Mouse (Mus musculus) neural tube, embryonic 11.5 days (tissue): ENCODE data around the gene Vsir. TPM values are rescaled to one million over a fixed set of nuclear protein-coding genes. Genes with fewer than 3 reads are reported as not detected.

Experiments used
- ATAC-seq: fragments of 200-750 bp; cut with Nextera tagmentation; 2 replicates; pipeline ENCODE4 v1.8.0; 2017; ENCODE audit warnings: moderate number of reproducible peaks, mild to moderate bottlenecking, moderate TSS enrichment, moderate library complexity; ENCODE audit not compliant: insufficient read depth, low FRiP score, low TSS enrichment
- DNase-seq: peaks from one replicate; pipeline ENCODE4 v3.0.0-alpha.2; 2015; ENCODE audit warnings: low spot score
- H3K27ac ChIP-seq: fragments of 300-500 bp; sonication (generic); 2 replicates; pipeline ENCODE4 v1.5.1; 2014; ENCODE audit warnings: low read depth, mild to moderate bottlenecking, low read length
- H3K27me3 ChIP-seq: fragments of 300-500 bp; sonication (generic); 2 replicates; pipeline ENCODE4 v1.6.1; 2014; ENCODE audit warnings: mild to moderate bottlenecking, low read length, mixed read lengths; ENCODE audit not compliant: control insufficient read depth, insufficient read depth
- H3K36me3 ChIP-seq: fragments of 300-500 bp; sonication (generic); 2 replicates; pipeline ENCODE4 v1.6.1; 2014; ENCODE audit warnings: mild to moderate bottlenecking, low read length, moderate library complexity, mixed read lengths; ENCODE audit not compliant: control insufficient read depth, insufficient read depth
- H3K4me1 ChIP-seq: fragments of 300-500 bp; sonication (generic); 2 replicates; pipeline ENCODE4 v1.6.1; 2014; ENCODE audit warnings: low read length, mixed read lengths; ENCODE audit not compliant: control insufficient read depth, insufficient read depth
- H3K4me2 ChIP-seq: fragments of 300-500 bp; sonication (generic); 2 replicates; pipeline ENCODE4 v1.6.1; 2014; ENCODE audit warnings: low read depth, mild to moderate bottlenecking, moderate library complexity
- H3K4me3 ChIP-seq: fragments of 300-500 bp; sonication (generic); 2 replicates; pipeline ENCODE4 v1.5.1; 2014; ENCODE audit warnings: low read depth, low read length
- H3K9ac ChIP-seq: fragments of 300-500 bp; sonication (generic); 2 replicates; pipeline ENCODE4 v1.6.1; 2014; ENCODE audit warnings: mild to moderate bottlenecking, low read length
- H3K9me3 ChIP-seq: fragments of 300-500 bp; sonication (generic); 2 replicates; pipeline ENCODE4 v1.6.1; 2016; ENCODE audit warnings: low read length; ENCODE audit not compliant: control insufficient read depth
- WGBS: fragments of 180-500 bp; shearing (Covaris S2); extraction: QIAGEN DNeasy Blood & Tissue Kit; methylation state at CpG from one replicate; pipeline ENCODE4 v1.1.7; 2014; 5-methylcytosine and 5-hydroxymethylcytosine counted together
- polyA plus RNA-seq: library from polyadenylated mRNA; unstranded; fragments of >200 nt; fragmentation: Nextera tagmentation; extraction: Ambion mirVana; gene quantifications from 2 replicates; pipeline ENCODE4 v1.2.1, GENCODE M21; 2014

Vsir gene
- polyA plus RNA-seq, 1 experiment from 2014 or later = 1.6 TPM

DNA sequence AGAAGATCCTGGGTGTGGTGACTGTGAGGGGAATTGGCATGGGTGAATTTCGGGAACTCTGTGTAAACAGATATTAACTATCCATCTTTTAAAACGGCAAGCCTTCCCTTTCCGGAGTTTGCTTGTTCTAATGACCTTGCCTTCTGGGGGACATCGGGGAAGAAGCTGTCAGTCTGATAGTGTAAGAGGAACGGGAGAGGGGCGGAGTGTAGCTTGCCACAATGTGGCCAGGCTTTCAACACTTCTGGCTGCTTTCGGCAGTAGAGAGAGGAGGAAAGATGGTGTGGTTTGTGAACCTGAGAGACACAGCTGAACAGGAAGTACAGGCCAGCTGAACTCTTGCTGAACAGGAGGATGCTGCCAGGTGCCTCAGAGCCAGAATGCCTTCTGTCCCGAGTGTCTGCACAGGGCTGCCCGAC, 42.8 kb downstream of the Vsir start:
- ATAC-seq (no peak), DNase-seq (no peak)
- WGBS = 57% methylated on average over 9 of the region's 9 CpGs

DNA sequence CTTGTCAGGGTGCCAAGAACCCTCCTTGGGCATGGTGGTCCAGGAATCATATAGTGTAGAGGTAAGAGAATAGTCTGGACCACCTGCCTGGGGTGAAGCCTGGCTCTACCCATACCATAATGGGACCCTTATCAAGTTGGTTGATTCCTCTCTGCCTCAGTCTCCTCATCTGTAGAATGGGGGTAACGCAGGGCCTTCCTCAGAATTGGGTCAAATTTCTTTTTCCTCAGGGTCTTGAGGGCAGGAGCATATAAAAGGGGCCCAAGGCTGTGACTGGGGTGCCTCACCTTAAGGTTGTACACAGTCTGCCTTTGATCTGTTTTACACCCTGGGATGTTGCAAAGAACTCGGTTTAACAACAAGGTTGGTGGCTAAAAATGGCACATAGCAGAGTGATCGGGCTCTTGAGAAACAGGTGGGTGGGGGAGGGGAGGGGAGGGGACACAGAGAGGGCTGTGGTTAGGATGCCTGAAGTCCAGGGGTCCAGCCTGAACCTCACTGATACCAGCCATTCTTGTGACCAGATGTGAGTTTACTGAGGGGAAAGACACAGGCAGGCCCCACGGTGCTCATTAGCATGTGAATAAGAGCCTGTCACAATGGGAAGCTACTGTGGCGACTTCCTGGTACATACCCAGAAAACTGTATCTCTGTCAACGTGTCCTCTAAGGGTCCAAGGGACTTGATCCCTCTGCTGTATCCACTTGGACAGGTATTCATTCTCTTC, 43.7 kb downstream of the Vsir start:
- no peak overlapping the region for H3K4me2 ChIP-seq
- ATAC-seq = no peak
- no peak overlapping the region for H3K4me3 ChIP-seq
- no peaks in the 10 kb centered on the region for H3K36me3 ChIP-seq
- H3K27ac ChIP-seq = no peak overlapping the region
- H3K4me1 ChIP-seq = no peaks in the 10 kb centered on the region
- H3K9me3 ChIP-seq = no peaks in the 10 kb centered on the region
- H3K9ac ChIP-seq = no peak overlapping the region
- no peak for DNase-seq
- H3K27me3 ChIP-seq = no peaks in the 10 kb centered on the region
- WGBS = 35% methylated on average over 6 of the region's 6 CpGs

More for the DNA sequence above, 42.8 kb downstream of the Vsir start:
- H3K4me2 ChIP-seq = no peak overlapping the region
- no peaks in the 10 kb centered on the region for H3K36me3 ChIP-seq
- H3K9ac ChIP-seq = no peak overlapping the region
- H3K27me3 ChIP-seq = no peaks in the 10 kb centered on the region
- H3K4me3 ChIP-seq = no peak overlapping the region
- no peak overlapping the region for H3K27ac ChIP-seq
- H3K4me1 ChIP-seq = no peaks in the 10 kb centered on the region
- no peaks in the 10 kb centered on the region for H3K9me3 ChIP-seq

DNA sequence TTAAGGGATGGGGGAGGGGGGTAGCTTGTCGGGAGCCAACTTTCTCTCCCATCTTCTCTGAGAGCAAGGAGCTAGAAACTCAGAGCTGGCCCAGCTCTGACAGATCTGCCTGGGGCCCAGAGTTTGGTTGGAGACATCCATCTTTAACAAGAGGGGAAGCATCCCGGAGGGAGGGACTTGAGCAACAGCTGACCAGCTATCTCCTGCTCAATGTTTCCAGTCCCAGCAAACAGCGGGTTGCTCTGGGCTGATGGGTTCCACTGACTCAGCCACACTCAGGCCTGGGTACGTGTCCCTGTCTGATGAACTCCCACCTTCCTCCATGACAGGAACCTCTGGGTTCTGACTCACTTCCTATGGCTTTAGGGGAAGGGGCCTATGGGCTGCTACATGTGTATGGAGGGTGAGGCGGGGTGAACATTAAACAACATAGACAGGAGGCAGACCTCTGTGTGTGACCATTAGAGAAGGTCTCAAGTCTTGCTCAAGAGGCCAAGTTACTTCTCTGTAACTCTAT, 44.3 kb downstream of the Vsir start:
- ATAC-seq (no peak), DNase-seq (no peak)
- no peak overlapping the region for H3K27ac ChIP-seq
- no peaks in the 10 kb centered on the region for H3K27me3 ChIP-seq
- H3K9ac ChIP-seq = no peak overlapping the region
- no peaks in the 10 kb centered on the region for H3K4me1 ChIP-seq
- H3K9me3 ChIP-seq = no peaks in the 10 kb centered on the region
- no peak overlapping the region for H3K4me3 ChIP-seq
- no peak overlapping the region for H3K4me2 ChIP-seq
- WGBS = 61% methylated on average over 5 of the region's 5 CpGs
- no peaks in the 10 kb centered on the region for H3K36me3 ChIP-seq

DNA sequence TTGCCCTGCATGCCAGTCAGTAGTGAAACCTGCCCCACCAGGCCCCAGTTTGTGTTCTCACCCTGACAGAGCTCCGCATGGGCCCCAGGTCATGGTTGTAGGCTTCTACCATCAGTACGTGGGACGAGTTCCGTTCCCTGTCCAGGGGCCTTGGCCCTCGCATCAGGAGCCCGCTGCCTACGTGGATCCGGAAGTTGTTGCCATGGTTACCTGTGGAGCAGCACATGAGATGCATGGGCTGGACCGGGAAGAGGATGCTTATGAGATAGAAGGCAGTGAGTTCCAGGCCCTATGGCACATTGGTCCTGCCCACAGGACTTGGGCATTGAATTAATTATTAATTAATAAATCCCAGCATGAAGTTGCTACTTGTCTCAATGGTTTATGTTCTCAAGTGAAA, 45.0 kb downstream of the Vsir start:
- Histone ChIP-seq H3K9ac (no peak overlapping the region), H3K36me3 (no peaks in the 10 kb centered on the region), H3K9me3 (no peaks in the 10 kb centered on the region), H3K4me2 (no peak overlapping the region), H3K4me1 (no peaks in the 10 kb centered on the region), H3K27ac (no peak overlapping the region), H3K4me3 (no peak overlapping the region), H3K27me3 (no peaks in the 10 kb centered on the region)
- no peak for DNase-seq
- ATAC-seq = no peak
- 92% methylated on average over 9 of the region's 9 CpGs for WGBS

DNA sequence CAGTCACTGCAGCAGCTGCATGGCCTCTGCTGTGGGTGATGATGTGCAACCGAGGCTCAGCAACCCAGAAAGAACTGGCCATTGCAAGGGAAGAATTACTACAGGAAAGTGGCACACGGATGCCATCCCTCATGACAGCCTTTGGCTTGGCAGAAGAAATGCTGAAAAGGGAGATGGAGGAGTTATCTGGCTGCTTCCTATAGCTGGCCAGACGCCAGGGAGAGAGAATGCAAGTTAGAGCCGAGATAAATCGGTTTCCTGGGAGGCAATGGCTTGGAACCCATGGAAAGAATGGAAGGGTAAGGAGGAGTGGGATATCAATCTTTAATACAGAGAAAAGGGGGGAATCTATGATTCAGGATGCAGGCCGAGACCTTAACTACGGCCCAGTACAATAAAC, 48.3 kb downstream of the Vsir start:
- no peaks in the 10 kb centered on the region for H3K4me1 ChIP-seq
- no peak overlapping the region for H3K4me2 ChIP-seq
- ATAC-seq = no peak
- no peak for DNase-seq
- H3K4me3 ChIP-seq = no peak overlapping the region
- WGBS = 84% methylated on average over 7 of the region's 7 CpGs
- no peaks in the 10 kb centered on the region for H3K9me3 ChIP-seq
- H3K9ac ChIP-seq = no peak overlapping the region
- H3K27me3 ChIP-seq = no peaks in the 10 kb centered on the region
- H3K27ac ChIP-seq = no peak overlapping the region
- H3K36me3 ChIP-seq = no peaks in the 10 kb centered on the region

DNA sequence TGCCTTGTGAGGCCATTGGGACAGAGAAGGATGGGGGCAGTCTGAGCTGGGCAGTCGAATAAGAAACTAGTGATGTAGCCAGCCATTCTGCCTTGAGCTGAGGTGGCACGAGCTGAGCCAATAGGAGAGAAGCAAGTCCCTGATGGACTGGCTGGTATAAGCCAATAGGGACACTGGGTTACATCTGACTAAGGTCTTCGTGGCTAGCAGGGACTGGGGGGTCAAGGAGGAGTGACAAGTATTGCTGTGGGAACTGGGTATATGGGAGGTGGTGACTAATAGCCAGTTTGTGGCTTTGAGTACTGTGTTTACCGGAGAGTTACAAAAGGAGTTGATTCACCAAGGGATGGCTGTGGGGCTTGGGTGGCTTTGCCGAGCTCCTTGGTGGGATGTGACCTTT, 49.0 kb downstream of the Vsir start:
- DNase-seq (no peak), ATAC-seq (no peak)
- WGBS = 73% methylated on average over 5 of the region's 5 CpGs
- H3K4me2 ChIP-seq = no peak overlapping the region
- no peaks in the 10 kb centered on the region for H3K9me3 ChIP-seq
- H3K36me3 ChIP-seq = no peaks in the 10 kb centered on the region
- H3K27ac ChIP-seq = no peak overlapping the region
- H3K9ac ChIP-seq = no peak overlapping the region
- no peak overlapping the region for H3K4me3 ChIP-seq
- H3K4me1 ChIP-seq = no peaks in the 10 kb centered on the region
- H3K27me3 ChIP-seq = no peaks in the 10 kb centered on the region

DNA sequence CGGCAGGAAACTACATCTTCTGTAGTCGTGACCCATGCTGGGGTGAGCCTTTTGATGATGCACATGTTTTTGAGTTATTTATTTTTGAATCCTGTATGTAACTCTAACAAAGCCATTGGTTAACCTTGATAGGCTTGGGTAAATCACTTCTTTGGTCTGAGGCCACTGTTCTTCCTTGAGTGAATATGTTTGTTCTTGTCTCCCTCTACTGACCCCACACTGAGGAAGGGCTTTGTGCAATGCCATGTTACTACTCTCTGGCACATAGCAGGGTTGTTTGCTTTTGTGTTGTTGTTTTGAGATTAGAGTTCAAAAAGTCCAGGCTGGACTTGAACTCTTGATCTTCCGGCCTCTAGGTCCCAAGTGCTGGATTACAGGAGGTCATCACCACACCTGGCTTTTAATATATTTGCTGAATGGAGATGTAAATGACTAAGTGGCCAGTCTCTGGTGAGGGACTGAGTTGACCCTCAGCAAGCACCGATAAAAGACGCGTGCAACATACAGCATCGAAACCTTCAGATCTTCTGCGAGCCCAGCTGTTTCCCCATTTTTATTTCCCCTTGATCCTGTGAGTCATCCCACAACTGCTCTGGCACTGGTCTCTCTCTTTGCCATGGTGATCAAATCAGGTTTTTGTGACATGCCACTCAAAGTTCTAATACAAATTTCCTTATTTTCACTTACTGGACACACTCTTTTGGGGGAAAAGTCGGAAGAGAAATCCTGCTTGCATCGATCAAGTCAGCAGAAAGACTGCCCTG, 51.6 kb downstream of the Vsir start:
- WGBS = 92% methylated on average over 10 of the region's 10 CpGs
- Histone ChIP-seq H3K27ac (no peak overlapping the region), H3K9me3 (no peaks in the 10 kb centered on the region), H3K9ac (no peak overlapping the region), H3K27me3 (no peaks in the 10 kb centered on the region), H3K4me2 (no peak overlapping the region), H3K4me1 (no peaks in the 10 kb centered on the region), H3K4me3 (no peak overlapping the region), H3K36me3 (no peaks in the 10 kb centered on the region)
- DNase-seq (no peak), ATAC-seq (no peak)

DNA sequence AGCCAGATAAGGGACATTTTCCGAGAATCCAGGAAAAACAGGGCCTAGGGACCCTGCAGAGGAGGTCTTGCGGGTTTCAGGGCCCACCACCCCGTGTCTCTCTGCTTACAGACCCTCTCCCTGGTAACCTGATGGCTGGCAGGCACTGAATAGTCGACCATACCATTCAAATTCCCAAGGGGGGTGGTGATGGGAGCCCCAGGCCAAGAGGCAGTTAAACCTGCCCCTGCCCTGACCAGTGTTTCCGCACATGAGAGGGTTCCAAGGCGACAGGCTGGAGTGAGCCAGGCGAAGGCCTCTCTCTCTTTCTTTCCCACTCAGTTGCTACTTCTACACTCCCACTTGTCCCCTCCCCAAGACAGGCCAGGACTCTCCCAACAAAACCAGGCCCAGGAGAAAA, 52.8 kb downstream of the Vsir start, which contains the start of gene Gm17455:
Gm17455 (plus strand) TSS at position 278 of the 400 bp plus-strand sequence.
- DNase-seq (no peak), ATAC-seq (no peak)
- no peak within 1 kb of the TSS for H3K27ac ChIP-seq
- H3K4me1 ChIP-seq = no peaks in the 10 kb centered on the region
- WGBS = 54% methylated on average over 7 of the region's 7 CpGs
- H3K36me3 ChIP-seq = no peaks in the 10 kb centered on the region
- H3K9ac ChIP-seq = no peak within 1 kb of the TSS; the same call in 1 of the 2 replicates
- H3K4me2 ChIP-seq = no peak within 1 kb of the TSS
- H3K4me3 ChIP-seq = no peak within 1 kb of the TSS
- no peaks in the 10 kb centered on the region for H3K9me3 ChIP-seq
- no peaks in the 10 kb centered on the region for H3K27me3 ChIP-seq
